Mouse (Mus musculus): ENCODE data around the gene Plxnc1.

Gene Plxnc1

GRCm38 (mm10) chr10:94918618-94919017 lies 26.0 kb downstream of the Plxnc1 start:
- no peak for DNase-seq

- no peak for DNase-seq
These were observed 26.6 kb downstream of the Plxnc1 start for GRCm38 (mm10) chr10:94917990-94918389.

GRCm38 (mm10) chr10:94917354-94917753 lies 27.3 kb downstream of the Plxnc1 start:
- DNase-seq, result no peak

GRCm38 (mm10) chr10:94916610-94917009 lies 28.0 kb downstream of the Plxnc1 start:
- DNase-seq, result no peak

- no peak for DNase-seq
These were observed 28.9 kb downstream of the Plxnc1 start for GRCm38 (mm10) chr10:94915746-94916145.

- DNase-seq, result no peak
These were observed 30.6 kb downstream of the Plxnc1 start for GRCm38 (mm10) chr10:94914081-94914480.

- no peak for DNase-seq
These were observed 31.3 kb downstream of the Plxnc1 start for GRCm38 (mm10) chr10:94913336-94913739.

GRCm38 (mm10) chr10:94912551-94912950 lies 32.1 kb downstream of the Plxnc1 start:
- DNase-seq, result no peak

GRCm38 (mm10) chr10:94911102-94911501 lies 33.5 kb downstream of the Plxnc1 start:
- DNase-seq, result no peak

GRCm38 (mm10) chr10:94910570-94910969 lies 34.1 kb downstream of the Plxnc1 start:
- DNase-seq, result no peak

GRCm38 (mm10) chr10:94909789-94910188 lies 34.8 kb downstream of the Plxnc1 start:
- no peak for DNase-seq

- DNase-seq, result no peak
These were observed 35.5 kb downstream of the Plxnc1 start for GRCm38 (mm10) chr10:94908976-94909717.

- peak; percentile 63 for DNase-seq
These were observed 38.8 kb downstream of the Plxnc1 start for GRCm38 (mm10) chr10:94905689-94906473.

GRCm38 (mm10) chr10:94905219-94905618 lies 39.4 kb downstream of the Plxnc1 start:
- no peak for DNase-seq

- no peak for DNase-seq
These were observed 47.7 kb downstream of the Plxnc1 start for GRCm38 (mm10) chr10:94896950-94897349.

GRCm38 (mm10) chr10:94896311-94896710 lies 48.3 kb downstream of the Plxnc1 start:
- no peak for DNase-seq

GRCm38 (mm10) chr10:94895876-94896275 lies 48.8 kb downstream of the Plxnc1 start:
- DNase-seq, result no peak

- no peak for DNase-seq
These were observed 54.9 kb downstream of the Plxnc1 start for GRCm38 (mm10) chr10:94889735-94890134.

GRCm38 (mm10) chr10:94883216-94883615 lies 61.4 kb downstream of the Plxnc1 start:
- no peak for DNase-seq

GRCm38 (mm10) chr10:94871506-94871905 lies 73.1 kb downstream of the Plxnc1 start:
- DNase-seq, result no peak

GRCm38 (mm10) chr10:94871102-94871501 lies 73.5 kb downstream of the Plxnc1 start:
- DNase-seq, result no peak

GRCm38 (mm10) chr10:94866995-94867856 lies 77.4 kb downstream of the Plxnc1 start:
- DNase-seq, result no peak

- DNase-seq, result no peak
These were observed 79.4 kb downstream of the Plxnc1 start for GRCm38 (mm10) chr10:94865206-94865605.
